Mouse (Mus musculus): ENCODE measurements at regions not wholly inside any gene's neighbourhood (a gene's known extent, or its start where the extent isn't known, plus 50 kb on each side); places are given as distances from the start of the nearest gene placed in this dataset.

DNA sequence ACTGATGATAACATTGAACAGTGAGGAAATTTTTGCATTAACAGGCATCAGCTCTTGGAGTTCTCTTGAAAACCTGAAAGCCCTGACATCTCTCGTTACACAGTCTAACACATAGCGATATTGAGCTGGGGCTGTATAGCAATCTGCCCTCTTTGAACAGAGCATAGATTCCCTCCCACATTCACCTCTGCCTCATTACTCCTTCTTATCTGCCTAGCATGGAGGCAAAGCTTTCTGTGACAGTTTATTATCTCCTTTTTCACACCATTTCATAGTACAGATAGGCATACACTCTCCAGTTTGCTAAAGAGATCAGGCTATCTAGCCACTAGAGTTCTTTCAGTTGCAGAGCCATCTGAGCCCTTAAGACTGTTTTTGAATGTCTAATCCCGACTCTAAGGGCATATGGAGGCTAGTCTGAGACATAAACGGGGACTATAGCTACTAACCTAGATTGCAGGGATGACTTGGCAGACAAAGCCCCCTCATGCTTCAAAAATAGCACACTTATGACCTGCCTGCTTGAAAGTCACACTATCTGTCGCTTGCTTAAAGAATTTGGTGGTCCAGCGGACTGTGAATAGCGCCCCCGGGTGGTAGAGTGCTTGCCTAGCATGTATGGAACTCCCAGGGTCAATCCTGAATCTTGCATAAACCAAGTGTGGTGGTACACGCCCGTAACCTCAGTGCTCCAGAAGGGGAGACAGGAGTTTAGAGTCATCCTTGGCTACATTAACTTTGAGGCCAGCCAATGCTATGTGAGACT, 106.1 kb upstream of the Tmem164 start:
- no peak for TF ChIP-seq CTCF (IDR thresholded peaks at IDR 0.05; ENCODE audit: control insufficient read depth, insufficient read depth, insufficient read length)
- TF ChIP-seq MAX (IDR thresholded peaks at IDR 0.05), result no peak
- no peak for TF ChIP-seq MYOD1 (IDR thresholded peaks at IDR 0.05; ENCODE audit: control insufficient read depth, insufficient read length, low read depth)
- no peak for TF ChIP-seq CEBPB (IDR thresholded peaks at IDR 0.05; ENCODE audit: low read depth)
- TF ChIP-seq USF1 (IDR thresholded peaks at IDR 0.05; ENCODE audit: low read depth), result no peak
